Mouse (Mus musculus): ENCODE measurements around the gene 4930467E23Rik. TPM values are rescaled to one million over a fixed set of nuclear protein-coding genes. Genes with fewer than 3 reads are reported as not detected.
"Not testable (repeated sequence)": the region's sequence is repeated elsewhere in the genome, so short reads cannot be mapped to it uniquely, and the experiment has no call there.

Gene 4930467E23Rik
- polyA plus RNA-seq, 1 experiment, result not detected

DNA sequence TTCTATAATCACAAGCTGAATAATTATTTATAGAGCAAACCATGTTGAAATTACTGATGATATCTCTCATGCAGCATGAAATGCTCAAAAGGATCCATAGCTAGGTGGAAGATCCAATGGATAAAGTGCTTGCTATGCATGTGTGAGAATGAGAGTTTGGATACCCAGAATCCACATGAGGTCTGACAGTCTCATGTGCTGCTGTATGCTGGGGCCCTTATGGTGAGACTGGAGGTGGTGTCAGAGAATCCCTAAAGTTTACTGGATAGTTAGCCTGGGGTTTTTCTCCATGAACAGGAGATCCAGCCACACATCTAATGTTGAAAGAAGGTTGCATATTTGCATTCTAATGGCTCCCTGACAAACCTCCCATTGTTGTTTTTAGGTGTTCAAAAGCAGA lies 22.4 kb downstream of the 4930467E23Rik start:
- H3K4me1 ChIP-seq (ENCODE audit: control insufficient read depth, insufficient read depth, low read length); H3K27ac ChIP-seq (ENCODE audit: insufficient read depth, low read depth, low read length); H3K4me3 ChIP-seq (ENCODE audit: insufficient read depth, low read length): not testable (repeated sequence)

DNA sequence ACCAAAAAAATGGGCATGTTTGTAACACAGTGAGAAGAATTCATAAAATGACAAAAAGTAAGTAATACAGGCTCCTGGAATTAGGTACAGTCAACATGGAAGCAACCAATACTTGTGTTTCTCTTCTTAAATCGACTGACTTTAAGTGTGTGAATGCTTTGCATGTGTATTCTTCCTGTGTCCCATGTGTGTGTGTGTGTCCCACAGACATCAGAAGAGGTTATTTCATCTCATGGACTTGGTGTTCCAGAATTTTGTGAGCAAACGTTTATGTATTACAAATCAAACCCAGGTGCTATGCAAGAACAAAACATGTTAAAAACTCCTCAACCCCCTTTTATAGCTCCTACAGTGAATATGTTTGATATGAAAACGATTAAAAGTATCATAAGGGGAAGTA lies 24.8 kb downstream of the 4930467E23Rik start:
- not testable (repeated sequence) for H3K4me1 ChIP-seq (ENCODE audit: control insufficient read depth, insufficient read depth, low read length); H3K27ac ChIP-seq (ENCODE audit: insufficient read depth, low read depth, low read length); H3K4me3 ChIP-seq (ENCODE audit: insufficient read depth, low read length)

DNA sequence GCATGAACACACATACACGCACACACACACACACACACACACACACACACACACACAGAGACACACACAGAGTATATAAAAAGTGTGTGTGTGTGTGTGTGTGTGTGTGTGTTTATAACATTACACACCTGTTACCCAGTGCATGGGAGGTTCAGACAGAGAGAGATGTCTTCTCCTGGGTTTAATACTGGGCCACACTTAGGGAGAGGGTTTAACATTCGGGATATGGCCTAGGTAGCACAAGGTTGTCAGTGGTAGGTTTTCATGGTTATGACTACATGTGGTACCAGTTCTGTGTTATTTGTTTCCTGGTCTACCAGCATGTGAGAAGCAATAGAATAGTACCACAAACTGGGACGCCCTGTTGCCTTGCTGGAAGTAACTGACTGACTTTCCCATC lies 25.6 kb downstream of the 4930467E23Rik start:
- not testable (repeated sequence) for H3K4me1 ChIP-seq (ENCODE audit: control insufficient read depth, insufficient read depth, low read length)

DNA sequence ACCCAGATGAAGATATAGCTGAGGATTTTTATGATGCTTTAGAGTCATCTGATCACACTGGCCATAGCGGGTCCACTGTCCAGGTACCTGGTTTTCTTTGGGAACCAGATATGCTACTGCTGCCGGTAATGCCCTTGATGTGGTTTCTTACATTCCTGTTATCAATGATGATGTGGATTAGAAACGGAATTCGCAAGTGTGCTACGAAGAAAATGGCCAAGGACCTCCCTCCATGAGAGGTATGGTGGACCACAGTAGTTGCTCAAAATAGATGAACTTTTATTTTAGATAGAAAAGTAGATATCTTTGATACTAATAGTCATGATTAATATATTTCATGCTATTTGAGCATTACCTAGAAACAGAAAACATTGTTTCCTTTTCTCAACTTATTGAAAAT lies 32.3 kb downstream of the 4930467E23Rik start:
- H3K27ac ChIP-seq (ENCODE audit: insufficient read depth, low read depth, low read length); H3K4me3 ChIP-seq (ENCODE audit: insufficient read depth, low read length); H3K4me1 ChIP-seq (ENCODE audit: control insufficient read depth, insufficient read depth, low read length): not testable (repeated sequence)

More for the DNA sequence above, 25.6 kb downstream of the 4930467E23Rik start:
- H3K4me3 ChIP-seq (ENCODE audit: insufficient read depth, low read length); H3K27ac ChIP-seq (ENCODE audit: insufficient read depth, low read depth, low read length): not testable (repeated sequence)

DNA sequence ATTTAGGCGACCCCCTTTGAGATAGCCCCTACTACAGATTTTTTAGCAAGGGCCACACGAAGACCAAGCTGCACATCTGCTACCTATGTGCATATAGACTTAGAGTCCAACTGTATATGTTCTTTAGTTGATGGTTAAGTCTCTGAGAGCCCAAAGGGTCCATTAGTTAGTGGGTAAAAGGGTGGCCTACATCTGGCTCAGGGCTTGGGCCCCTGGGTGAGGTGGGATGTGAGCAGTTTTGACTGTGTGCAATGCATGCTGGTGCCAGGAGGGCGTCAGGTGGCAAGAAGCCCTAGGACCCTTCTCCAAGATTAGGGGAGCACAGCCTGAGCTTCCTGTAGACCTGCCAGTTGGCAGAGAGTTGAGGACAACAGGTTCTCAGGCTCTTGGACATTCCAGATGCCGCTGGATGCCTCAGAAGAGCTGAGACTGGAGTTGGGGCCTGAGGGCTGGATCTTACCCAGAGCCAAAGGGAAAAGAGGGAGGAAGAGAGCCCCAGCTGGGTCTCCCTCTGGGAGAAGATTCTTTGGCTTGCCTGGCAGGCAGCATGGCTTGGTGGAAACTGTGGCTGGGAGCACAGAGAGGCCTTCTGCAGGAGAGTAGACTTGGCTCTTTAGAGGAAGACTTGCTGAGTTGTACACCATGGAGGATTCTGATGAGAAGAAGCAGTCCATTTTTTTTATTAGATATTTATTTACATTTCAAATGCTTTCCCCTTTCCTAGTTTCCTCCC lies 33.6 kb downstream of the 4930467E23Rik start:
- H3K4me1 ChIP-seq (ENCODE audit: control insufficient read depth, insufficient read depth, low read length); H3K27ac ChIP-seq (ENCODE audit: insufficient read depth, low read depth, low read length): not testable (repeated sequence)

DNA sequence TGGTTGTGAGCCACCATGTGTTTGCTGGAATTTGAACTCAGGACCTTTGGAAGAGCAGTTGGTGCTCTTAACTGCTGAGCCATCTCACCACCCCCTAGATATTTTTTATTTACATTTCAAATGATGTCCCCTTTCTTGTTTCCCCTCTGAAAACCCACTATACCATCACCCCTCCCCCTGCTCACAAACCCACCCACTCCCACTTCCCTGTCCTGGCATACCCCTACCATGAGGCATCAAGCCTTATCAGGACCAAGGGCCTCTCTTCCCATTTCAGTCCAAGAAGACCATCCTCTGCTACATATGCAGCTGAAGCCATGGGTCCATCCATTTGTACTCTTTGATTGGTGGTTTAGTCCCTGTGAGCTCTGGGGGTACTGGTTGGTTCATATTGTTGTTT lies 36.2 kb downstream of the 4930467E23Rik start:
- not testable (repeated sequence) for H3K4me3 ChIP-seq (ENCODE audit: insufficient read depth, low read length); H3K4me1 ChIP-seq (ENCODE audit: control insufficient read depth, insufficient read depth, low read length); H3K27ac ChIP-seq (ENCODE audit: insufficient read depth, low read depth, low read length)

More for the DNA sequence above, 33.6 kb downstream of the 4930467E23Rik start:
- H3K4me3 ChIP-seq (ENCODE audit: insufficient read depth, low read length), result not testable (repeated sequence)

DNA sequence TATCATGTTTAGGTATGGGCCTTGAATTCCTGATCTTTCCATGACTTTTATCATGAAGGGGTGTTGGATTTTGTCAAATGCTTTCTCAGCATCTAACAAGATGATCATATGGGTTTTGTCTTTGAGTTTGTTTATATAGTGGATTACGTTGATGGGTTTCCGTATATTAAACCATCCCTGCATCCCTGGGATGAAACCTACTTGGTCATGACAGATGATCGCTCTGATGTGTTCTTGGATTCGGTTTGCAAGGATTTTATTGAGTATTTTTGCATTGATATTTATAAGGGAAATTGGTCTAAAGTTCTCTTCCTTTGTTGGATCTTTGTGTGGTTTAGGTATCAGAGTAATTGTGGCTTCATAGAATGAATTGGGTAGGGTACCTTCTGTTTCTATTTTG lies 44.1 kb downstream of the 4930467E23Rik start:
- not testable (repeated sequence) for H3K4me3 ChIP-seq (ENCODE audit: insufficient read depth, low read length); H3K4me1 ChIP-seq (ENCODE audit: control insufficient read depth, insufficient read depth, low read length); H3K27ac ChIP-seq (ENCODE audit: insufficient read depth, low read depth, low read length)

DNA sequence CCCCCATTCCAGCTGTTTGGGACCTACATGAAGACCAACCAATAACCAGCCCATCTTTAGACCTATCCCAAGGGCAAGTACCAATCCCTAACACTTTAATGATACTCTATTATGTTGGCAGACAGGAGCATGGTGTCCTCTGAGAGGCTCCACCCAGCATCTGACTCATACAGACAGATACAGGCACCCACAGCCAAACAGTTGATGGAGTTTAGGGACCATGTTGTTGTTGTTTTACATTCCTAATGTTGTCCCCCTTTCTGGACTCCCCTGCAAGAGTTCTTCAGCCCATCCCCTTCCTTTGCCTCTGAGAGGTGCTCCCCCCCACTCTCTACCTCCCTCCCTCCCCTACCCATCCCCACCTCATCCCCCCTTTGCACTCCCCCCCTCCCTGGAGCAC lies 46.9 kb downstream of the 4930467E23Rik start:
- not testable (repeated sequence) for H3K4me3 ChIP-seq (ENCODE audit: insufficient read depth, low read length); H3K27ac ChIP-seq (ENCODE audit: insufficient read depth, low read depth, low read length); H3K4me1 ChIP-seq (ENCODE audit: control insufficient read depth, insufficient read depth, low read length)

DNA sequence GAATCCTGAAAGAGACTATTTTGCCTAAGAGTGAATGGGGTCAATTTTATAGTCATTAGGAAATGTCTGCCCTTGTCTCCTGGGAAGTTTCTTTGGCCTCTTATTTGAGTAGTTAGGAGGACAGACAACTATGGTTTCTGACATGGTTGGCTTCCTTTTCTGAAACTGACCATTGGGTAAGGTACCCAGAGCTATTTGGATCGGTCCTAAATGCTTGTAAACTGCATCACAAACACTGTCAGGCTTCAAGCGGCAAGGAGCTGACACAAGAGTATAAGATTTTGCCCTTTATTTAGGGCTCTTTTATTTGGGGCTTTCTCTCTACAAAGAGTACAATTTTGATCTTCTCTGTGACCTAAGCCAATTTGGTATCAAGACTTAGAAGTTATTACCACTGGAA lies 48.1 kb downstream of the 4930467E23Rik start:
- H3K27ac ChIP-seq (ENCODE audit: insufficient read depth, low read depth, low read length); H3K4me1 ChIP-seq (ENCODE audit: control insufficient read depth, insufficient read depth, low read length); H3K4me3 ChIP-seq (ENCODE audit: insufficient read depth, low read length): not testable (repeated sequence)

DNA sequence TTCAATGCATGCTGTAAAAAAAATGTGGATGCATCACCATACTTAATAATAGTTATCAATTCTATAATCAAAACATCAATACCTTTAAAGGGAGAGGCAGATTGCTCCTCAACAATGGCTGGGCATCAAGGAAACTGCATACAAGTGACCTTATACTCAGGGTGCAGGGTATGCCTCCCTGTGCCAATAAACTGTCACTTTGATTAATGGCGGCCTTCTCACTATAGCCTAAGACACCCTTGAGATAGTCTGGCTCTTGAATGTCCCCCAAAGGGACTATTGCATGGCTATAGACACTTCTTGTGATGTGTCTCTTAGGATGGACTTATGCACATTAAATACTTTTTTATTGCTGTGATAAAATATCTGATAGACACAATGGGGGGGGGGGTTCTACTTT lies 48.8 kb downstream of the 4930467E23Rik start:
- H3K4me3 ChIP-seq (ENCODE audit: insufficient read depth, low read length); H3K4me1 ChIP-seq (ENCODE audit: control insufficient read depth, insufficient read depth, low read length); H3K27ac ChIP-seq (ENCODE audit: insufficient read depth, low read depth, low read length): not testable (repeated sequence)

DNA sequence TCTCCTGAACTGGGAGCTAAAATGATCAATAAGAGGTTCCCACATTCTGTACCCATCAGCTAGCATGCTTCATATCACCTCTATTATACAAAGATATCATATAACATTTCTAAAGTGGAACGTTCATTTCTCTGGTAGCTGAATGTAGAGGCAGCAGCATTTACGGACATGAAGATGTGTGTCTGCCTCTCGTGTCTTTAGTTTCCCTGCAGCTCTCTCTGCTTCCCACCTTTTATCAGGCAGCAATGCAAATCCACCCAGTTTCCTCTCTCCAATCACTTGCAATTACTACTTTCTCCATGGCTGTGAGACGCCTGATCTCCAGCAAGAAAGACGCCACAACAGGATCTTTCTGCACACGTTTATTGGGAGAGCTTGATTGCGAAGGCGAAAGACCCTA lies 49.5 kb downstream of the 4930467E23Rik start:
- H3K27ac ChIP-seq (ENCODE audit: insufficient read depth, low read depth, low read length); H3K4me1 ChIP-seq (ENCODE audit: control insufficient read depth, insufficient read depth, low read length); H3K4me3 ChIP-seq (ENCODE audit: insufficient read depth, low read length): not testable (repeated sequence)

DNA sequence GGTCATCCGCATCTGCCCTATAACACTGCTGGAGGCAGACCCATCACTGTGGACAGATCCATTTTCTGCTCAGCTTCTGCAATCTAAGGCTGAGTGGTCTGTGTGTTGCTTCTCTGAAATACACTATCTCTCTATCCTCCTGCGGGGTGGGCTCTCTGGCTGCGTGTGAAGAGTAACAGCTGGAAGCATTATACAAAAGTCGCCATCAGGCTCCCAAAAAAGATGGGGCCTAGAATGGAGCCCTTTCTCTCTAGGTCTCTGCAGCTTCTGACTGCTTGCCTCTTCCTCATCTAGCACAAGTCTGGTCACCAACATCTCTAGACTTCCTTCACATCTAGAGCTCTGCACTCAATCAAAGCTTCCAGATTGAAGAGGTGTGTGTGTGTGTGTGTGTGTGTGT lies 50.8 kb downstream of the 4930467E23Rik start:
- not testable (repeated sequence) for H3K4me1 ChIP-seq (ENCODE audit: control insufficient read depth, insufficient read depth, low read length); H3K27ac ChIP-seq (ENCODE audit: insufficient read depth, low read depth, low read length); H3K4me3 ChIP-seq (ENCODE audit: insufficient read depth, low read length)

DNA sequence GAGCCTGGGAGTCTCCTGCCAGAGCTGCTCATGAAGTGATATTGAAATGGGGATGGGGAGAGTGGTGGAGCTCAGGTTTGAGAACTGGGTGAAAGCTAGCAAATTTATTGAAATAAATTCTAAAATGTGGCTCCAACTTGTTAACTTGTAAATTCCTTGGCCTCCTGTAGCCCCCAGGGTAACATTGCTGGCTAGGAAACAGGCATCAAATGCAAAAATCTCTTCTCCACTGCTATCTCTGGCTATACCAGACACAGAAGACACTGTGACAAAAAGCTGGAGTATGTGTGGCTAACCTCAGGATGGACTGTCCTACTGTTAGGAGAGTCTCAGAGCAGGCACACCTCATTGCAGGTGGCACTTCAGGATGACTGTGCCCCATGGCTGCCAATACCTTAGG lies 51.3 kb downstream of the 4930467E23Rik start:
- H3K27ac ChIP-seq (ENCODE audit: insufficient read depth, low read depth, low read length); H3K4me1 ChIP-seq (ENCODE audit: control insufficient read depth, insufficient read depth, low read length); H3K4me3 ChIP-seq (ENCODE audit: insufficient read depth, low read length): not testable (repeated sequence)

DNA sequence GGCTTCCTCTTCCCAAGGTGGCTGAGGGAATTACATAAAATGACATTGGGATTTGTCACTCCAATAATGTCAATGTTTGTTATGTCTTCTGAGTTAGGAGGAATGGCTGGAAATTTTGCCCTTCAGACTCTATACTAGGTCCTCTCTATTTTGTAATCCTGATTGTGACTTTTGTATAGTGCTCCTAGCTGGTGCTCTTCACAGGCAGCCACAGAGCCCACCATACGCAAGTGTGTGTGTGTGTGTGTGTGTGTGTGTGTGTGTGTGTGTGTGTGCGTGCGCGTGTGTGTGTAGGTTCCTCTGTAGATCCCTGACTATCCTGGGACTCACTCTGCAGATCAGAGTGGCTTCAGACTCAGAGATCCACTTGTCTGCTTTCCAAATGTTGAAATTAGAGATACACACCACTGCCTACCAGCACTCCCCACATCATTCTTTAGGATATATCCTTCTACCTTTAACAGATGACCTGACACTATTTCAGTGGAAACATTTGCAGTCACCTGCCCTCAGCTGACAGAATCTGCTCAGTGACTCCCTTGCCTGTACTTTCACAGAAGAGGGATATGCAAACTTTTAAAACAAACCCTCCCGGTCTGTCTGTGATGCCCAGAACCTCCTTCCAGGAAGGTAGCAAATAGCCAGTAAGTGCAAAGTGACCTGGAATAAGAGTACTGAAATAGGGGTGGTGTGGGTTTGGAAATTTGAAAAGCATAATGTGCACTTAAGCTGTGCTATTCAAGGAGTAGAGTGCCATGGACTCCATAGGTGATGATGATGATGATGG lies 52.1 kb downstream of the 4930467E23Rik start:
- not testable (repeated sequence) for H3K4me3 ChIP-seq (ENCODE audit: insufficient read depth, low read length); H3K4me1 ChIP-seq (ENCODE audit: control insufficient read depth, insufficient read depth, low read length); H3K27ac ChIP-seq (ENCODE audit: insufficient read depth, low read depth, low read length)

DNA sequence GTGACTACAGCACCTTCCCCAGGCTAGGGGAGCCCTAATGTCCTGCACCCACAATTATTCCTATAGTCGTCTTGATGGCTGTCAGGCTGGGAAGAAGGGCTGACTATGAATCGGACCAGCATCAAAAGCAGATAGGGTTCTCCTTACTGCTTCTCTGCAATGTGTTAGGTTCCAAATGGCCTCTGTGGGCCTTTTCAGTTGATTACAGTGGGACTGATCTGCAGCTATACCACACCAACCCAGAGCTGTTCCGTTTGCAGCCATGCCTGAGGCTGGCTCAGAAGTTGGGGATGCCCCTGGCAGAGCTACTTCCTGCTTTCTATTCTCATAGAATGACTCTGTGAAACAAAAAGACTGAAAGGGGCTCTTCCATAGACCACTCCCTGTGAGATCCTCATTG lies 53.4 kb downstream of the 4930467E23Rik start:
- H3K27ac ChIP-seq (ENCODE audit: insufficient read depth, low read depth, low read length); H3K4me3 ChIP-seq (ENCODE audit: insufficient read depth, low read length); H3K4me1 ChIP-seq (ENCODE audit: control insufficient read depth, insufficient read depth, low read length): not testable (repeated sequence)

DNA sequence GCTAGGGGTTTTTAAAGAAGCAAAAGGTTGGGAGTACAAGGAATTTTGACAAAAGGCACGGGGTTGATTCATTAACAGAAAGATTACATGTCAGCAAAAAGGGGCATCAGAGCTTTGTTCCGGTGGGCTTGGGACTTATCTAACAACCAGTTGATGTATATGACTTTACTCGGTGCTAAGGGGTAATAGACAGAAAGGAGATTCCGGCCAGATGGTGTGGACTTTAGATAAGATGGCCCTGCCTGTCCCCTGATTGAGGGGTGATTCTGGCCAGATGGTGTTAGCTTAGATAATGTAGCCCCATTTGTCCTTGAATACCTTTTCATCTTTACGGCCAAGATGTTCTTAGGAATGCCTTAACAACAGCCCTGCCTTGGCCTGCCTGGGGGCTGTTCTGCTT lies 54.5 kb downstream of the 4930467E23Rik start:
- H3K4me1 ChIP-seq (ENCODE audit: control insufficient read depth, insufficient read depth, low read length); H3K27ac ChIP-seq (ENCODE audit: insufficient read depth, low read depth, low read length); H3K4me3 ChIP-seq (ENCODE audit: insufficient read depth, low read length): not testable (repeated sequence)

All from bone marrow macrophage, adult 2 months (primary cell).